Mouse (Mus musculus) telencephalon, adult 2 months (tissue): ENCODE results near the gene Yju2.
A peak's percentile ranks its signal among the peaks of the same experiment; 100 is the strongest.

Experiments used
- DNase-seq: peaks from one replicate; pipeline ENCODE4 v3.0.0-alpha.2; 2011; ENCODE audit warnings: low read depth, low spot score

Gene Yju2

DNA sequence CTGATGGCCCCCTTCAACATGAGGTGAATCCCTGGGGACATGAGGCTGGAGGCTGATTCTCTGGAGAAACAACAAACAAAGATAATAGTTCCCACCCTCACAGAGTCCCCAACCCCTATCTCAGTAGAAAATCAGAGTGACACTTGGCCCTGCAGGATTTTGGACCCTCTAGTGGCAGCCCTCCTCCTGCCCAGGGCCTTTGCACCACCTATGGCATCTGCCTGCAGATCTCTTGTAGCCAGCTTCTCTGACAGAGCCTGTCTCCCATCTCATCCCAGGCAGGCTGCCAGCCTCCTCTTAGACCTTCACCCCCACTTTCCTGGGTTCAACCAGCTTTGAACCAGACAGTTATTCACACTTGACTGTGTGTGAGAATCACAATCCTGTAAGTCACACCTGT, 1.9 kb downstream of the Yju2 start:
- DNase-seq = no peak

GRCm38 (mm10) chr17:55961631-55962030, 2.7 kb downstream of the Yju2 start:
- no peak for DNase-seq

GRCm38 (mm10) chr17:55963171-55963570, 4.3 kb downstream of the Yju2 start:
- DNase-seq = no peak

- DNase-seq = no peak
Observed at GRCm38 (mm10) chr17:55964496-55964895, 5.6 kb downstream of the Yju2 start.

- DNase-seq = no peak
Observed at GRCm38 (mm10) chr17:55964996-55965395, 6.1 kb downstream of the Yju2 start.

DNA sequence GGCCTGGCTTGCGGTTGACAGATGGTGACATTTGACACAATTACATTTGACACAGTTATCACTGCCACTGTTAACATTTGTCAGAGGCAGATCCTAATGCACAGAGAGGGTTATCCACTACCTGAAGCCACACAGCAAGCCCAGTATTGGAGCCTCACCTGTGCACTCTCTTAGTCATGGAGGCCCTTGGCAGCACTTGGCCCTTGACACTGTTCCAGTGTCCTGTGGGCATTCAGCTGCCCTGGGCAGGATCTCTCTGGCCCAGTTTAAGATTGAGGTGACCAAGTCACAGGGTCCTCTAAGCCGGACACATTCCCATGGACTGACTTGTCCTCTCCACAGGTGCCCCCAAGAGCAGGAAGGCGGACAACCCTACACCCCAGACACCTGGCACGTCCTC, 8.3 kb downstream of the Yju2 start:
- DNase-seq = no peak

GRCm38 (mm10) chr17:55968210-55968609, 9.3 kb downstream of the Yju2 start:
- no peak for DNase-seq

DNA sequence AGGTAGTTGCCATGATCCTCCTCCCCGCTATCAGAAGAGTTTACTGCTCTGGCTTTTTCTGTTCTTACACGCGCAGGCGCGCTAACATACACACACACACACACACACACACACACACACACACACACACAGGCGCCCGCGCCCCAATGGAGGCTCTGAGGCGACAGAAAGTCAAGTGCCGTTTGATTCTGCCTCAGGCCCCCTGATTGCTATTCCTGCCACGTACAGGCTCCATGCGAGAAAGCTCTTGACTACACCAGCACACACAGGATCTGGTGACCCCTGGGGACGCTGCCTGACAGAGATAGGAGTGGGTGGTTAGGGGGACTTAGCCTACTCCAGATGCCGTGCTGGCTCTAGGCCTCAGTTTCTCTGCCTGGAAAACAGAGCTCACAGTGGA, 10.7 kb downstream of the Yju2 start:
- no peak for DNase-seq

- no peak for DNase-seq
Observed at GRCm38 (mm10) chr17:55969966-55970891, 11.3 kb downstream of the Yju2 start, which contains the start of gene Shd. TSS of gene Shd (plus strand) at chr17:55970467.

GRCm38 (mm10) chr17:55971453-55971852, 12.6 kb downstream of the Yju2 start:
- DNase-seq = no peak

DNA sequence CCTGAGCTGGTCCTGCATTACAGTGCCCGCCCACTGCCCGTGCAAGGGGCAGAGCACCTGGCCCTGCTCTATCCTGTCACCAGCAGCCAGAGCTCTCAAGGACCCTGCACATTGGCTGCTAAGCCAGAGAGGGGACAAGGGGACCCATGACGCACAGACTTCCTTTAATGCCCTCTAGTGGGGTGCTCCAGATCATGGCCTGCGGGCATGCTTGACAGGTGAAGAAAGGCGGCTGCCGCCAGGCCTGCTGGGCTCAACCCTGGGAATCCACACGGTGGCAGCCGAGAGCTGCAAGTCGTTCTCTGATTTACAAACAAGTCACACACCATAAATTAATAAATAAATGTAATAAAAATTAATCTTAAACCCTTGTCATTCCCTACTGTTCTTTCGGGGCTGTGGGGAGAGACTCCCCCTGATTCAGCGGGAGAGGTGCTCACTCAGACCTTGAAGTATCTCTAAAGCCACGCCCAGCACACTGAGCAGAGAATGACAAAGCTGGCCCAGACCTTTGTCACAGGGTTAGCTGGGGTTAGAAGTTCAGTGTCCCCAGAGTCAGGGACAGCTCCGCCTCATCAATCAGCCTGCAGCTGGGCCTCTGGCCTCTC, 17.5 kb downstream of the Yju2 start:
- DNase-seq = no peak

- DNase-seq = no peak
Observed at GRCm38 (mm10) chr17:55977301-55977700, 18.4 kb downstream of the Yju2 start.

DNA sequence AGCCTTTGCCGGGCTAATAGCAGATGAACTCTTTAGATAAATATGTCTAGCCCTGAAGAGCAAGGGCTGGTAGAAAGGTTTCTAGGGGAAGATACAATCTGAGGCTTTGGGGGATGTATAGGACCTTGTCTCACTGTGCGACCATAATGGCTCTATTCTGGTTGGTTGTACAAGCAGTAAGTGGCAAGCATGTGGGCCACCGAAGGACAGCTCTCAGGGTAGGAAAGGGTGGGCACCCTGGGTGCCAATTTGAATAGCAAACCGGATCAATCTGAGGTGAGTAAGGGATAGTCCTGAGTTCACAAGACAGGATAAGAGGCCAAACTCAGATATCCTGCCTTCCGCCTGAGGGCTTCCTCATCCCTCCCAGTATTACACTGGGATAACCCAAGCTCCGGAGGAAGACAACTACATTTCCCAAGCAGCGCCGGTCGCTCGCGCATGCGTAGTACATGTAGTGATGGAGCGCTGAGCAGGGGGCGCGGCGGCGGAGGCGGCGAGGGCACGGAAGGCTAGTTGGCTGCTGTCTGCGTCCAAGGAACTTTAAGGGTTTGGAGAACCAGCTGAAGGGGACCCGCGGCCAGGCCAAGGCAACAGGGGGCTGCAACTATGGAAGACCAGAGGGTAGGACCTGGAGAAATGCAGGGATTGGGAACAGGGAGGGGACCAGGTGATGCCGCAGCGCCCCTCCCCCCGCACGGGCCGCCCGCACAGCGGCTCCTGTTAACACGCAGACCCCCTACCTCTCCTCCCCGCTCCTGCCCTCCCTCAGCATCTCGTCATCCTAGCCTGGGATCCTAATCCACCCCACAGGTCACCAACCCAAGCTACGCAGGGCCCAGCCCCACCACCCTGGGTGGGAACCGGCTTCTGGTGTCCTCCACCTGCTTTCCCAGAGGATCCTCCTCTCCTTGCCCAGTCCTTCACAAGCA, 27.4 kb downstream of the Yju2 start, which contains the start of gene Fsd1:
Gene Fsd1 (plus strand): TSS at position 480 of the 932 bp plus-strand sequence.
- DNase-seq = peak; percentile 65

GRCm38 (mm10) chr17:55990278-55990898, 31.5 kb downstream of the Yju2 start:
- no peak for DNase-seq

DNA sequence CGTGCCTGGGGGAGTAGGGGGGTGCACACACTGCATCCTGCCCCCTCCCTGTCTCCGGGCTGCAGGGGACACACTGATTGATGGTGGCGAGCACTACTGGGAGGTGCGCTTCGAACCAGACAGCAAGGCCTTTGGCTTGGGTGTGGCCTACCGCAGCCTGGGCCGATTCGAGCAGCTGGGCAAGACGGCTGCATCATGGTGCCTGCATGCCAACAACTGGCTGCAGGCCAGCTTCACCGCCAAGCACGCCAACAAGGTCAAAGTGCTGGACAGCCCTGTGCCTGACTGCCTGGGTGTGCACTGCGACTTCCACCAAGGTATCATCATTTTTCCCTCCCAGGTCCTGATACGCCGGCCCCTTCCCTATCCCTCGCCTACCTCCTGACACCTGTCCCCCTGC, 37.1 kb downstream of the Yju2 start:
- no peak for DNase-seq

DNA sequence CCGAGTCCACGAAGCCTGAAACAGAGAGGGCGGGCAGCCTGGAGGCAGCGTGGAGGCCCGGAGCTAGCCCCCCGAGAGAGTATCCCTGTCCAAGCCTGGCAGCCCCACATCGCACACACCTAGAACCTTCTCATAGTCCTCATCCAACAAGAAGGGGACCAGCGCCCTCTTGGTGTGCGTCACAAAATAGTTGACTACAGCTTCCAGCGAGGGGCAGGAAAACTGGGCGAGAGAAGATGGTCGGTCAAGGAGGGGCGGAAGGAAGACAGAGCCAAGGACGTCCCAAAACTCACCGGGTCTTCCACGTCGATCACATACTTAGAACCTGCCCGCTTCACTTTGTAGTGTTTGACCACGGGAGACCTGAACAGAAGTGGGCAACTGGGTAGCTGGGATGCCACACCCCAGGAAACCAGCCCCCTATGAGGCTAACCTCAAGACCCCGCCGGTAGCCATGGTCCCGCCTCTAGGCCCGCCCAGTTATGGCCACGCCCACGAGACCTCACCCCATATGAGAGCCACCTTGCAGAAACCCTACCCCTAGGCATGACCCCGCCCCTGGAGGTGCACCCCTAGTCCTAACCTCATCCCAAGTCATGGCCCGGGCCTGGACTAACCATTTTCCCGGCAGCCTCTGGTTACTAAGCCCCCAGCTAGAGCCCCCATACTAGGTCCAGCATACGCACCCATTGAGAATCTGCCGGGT, 41.0 kb downstream of the Yju2 start:
- no peak for DNase-seq

- DNase-seq = no peak
Observed at GRCm38 (mm10) chr17:56003000-56003399, 44.1 kb downstream of the Yju2 start.

GRCm38 (mm10) chr17:56005415-56006061, 46.6 kb downstream of the Yju2 start, which contains the start of the genes Stap2 and Mpnd:
TSS of gene Stap2 (minus strand) at chr17:56005584.
TSS of gene Mpnd (plus strand) at chr17:56005711.
- no peak for DNase-seq

- DNase-seq = no peak
Observed at GRCm38 (mm10) chr17:56006956-56007355, 48.1 kb downstream of the Yju2 start.
